Mouse (Mus musculus) embryo, embryonic 11 days (tissue): Measurements from ENCODE around the gene Asap2.
A peak's percentile ranks its signal among the peaks of the same experiment; 100 is the strongest.

Source experiments
- DNase-seq: peaks from one replicate; pipeline ENCODE4 v3.0.0-alpha.2; 2015

Gene Asap2

DNA sequence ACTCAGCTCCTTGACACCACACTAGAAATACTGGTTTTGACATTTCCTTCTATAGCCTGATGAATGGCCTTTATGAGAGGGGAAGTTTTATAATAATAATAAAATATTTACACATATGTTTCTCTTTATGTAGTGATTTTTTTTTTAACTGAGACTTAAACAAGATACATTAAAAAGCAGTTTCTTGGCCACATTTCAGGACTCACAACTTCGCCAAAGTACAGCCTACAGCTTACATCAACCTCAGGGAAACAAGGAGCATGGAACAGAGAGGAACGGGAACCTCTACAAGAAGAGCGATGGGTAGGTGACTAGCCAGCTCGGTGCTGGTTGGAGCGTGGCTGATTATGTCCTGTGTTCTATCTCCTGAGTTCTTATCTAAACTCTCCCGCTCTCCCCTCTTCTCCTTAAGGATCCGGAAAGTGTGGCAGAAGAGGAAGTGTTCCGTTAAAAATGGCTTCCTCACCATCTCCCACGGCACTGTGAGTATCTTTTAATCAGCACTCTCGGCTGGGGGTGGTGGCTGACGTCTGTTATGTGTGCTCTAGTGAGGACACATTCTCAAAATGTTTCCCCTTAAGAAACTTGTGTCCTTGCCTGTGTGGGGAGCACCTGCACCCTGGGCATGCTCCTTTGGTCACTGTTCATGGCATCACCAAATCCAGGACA, 227.7 kb downstream of the Asap2 start:
- DNase-seq = no peak

DNA sequence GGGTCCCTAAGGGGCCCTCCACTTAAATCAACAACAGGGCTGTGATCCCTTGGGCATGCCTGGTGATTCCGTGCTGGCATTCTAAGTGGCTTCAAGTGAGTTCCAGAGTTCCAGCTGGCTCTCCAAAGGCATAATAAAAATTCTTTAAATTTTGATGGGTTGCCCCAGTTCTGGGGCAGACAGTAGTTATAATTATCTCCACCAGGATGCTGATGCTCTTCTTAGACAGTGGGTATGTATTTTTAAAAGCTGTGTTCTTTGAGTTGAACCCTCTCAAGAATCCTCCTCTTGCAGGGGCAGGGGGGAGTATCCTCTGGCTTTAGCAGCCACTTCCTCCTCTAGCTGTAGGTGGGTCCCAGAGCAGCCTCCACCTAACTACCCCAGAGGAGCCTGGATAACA, 230.3 kb downstream of the Asap2 start:
- no peak for DNase-seq

DNA sequence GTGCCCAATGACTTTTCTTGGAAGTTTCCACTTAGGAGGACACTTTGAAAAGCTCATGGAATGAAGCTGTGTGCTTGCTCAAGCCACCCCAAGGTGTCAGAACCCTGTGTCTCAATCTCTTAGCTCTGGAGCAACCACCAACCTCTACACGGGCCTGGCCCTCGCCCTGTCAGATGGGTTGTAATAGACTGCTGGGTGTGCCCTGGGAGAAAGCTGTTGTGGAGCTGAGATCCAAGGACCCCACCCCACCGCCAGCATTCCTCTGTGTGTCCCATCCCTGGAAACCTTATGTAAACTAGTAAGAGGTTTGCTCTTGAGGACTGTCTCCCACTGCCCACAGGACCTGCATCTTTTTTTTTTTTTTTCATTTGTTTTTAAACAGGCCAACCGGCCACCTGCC, 233.7 kb downstream of the Asap2 start:
- DNase-seq = no peak

DNA sequence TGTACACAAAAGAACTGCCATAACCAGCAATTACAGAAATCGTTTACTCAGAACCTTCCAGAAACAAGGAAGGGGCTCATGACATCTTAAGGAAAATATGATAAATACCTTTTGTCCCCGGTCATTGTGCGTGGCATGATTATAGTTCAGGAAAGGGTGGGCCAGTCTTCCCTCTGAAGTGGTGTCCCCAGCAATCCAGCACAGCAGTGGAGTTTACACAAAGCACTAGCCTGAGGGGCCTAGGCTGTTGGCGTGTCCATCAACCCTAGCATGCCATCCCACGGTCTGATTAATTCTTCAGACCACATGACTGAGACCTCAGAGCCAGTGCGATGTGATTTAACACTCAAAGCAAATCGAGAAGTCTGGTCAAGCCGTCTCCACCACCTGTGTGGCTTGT, 235.1 kb downstream of the Asap2 start:
- no peak for DNase-seq

DNA sequence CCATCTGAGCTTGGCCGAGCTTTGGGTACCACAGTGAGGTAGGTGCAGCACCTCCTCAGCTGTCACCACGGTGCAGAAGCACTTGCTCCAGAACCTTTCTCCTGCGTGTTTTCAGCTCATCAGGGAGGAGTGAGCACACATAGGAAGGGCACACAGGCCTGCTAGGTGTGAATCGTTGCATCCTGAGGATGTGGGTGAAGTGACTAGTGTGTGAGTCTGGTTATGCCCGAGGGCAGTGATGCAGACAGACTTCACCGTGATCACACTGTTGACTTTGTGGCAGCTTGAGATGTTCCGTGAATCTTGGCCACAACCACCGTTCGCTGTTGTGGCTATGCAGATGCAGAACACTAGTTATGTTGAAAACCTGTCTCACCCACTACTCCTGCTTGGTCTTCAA, 236.1 kb downstream of the Asap2 start:
- no peak for DNase-seq

DNA sequence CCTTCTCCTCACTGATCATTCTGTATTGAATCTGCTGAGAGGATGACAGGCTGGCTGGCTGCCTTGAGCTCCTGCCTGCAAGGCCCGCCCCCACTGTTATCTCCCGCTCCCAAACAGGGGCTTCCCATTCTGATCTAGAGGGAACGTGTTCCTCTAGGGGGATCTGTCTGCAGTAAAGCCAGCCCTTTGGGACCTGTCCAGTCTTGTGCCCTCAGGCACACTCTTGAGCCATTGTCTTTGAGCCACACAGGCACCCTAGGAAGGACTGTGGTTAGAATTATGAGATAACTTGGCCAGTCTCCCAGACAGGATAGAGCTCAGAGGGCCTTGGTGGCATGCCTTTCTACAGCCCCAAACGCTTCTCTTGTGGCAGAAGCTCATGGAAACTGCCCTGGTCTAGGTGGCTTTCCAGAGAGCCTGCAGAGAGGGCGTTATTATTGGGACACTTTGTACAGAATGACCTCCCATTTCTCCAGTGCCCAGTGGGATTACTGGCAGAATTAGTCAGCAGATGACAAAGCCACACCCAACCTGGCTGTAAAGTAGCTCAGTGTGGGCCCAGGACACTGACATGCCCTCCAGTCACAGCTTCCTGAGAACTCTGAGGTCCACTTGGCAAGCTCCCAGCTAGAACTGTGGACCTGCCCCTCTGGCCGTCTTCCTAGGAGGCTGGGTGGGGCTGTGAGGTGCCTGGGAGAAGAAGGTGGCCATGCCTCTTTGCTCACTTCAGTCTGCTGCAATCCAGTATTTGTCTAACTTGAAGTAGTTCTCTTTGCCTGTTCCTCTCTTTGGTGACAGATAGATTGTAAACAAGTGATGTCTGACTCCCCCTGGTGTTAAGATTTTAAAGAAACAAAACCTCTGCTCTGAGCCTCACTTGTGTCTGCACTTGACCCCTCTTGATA, 237.1 kb downstream of the Asap2 start:
- peak; percentile 35 for DNase-seq

DNA sequence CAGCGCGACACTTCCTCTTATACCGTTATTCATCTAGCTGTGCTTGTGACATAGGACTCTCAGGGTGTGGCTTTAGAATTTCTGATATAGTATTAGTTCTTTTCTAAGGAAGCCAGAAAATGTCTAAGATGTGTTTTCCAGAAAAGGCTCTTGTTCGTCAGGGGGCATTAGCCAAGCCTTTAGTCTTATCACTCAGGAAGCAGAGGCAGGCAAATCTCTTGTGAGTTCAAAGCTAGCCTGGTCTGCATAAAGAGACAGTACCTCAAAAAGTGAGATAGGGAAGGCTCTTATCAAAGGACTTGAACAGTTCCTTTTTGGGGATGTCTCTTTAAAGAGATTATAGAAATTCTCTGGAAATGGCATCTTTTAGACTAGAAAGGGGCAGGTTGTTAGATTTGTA, 238.4 kb downstream of the Asap2 start:
- no peak for DNase-seq

DNA sequence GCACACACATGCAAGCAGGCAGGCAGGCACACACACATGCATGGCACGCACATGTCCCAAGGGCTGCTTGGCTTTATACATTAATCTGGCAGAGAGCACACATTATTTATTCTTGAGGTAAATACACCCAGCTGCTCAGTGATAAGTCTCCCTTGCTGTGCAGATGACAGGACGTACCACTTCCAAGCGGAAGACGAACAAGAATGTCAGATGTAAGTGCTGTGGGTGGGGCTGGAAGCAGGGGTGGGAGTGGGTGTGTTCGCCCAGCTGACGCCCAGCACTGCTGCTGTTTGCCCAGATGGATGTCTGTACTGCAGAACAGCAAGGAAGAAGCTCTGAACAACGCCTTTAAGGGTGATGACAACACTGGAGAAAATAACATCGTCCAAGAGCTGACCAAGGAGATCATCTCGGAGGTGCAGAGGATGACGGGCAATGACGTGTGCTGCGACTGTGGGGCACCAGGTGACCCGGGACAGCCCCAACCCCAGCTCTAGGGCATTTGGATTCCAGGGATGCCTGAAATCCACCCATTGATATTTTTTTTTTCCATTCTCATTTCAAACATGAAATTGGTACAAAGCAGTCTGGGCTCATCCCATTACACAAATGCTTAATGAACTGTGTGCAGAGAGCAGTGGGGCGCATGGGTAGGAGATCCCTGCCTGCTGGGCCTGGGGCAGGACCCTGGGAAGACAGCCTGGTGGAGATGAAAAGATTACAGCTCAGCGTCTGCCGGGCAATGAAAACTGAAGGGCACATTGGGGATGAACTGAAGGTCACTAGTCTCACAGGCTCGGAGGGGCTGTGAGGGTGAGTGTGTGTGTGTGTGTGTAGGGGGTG, 239.0 kb downstream of the Asap2 start:
- no peak for DNase-seq

DNA sequence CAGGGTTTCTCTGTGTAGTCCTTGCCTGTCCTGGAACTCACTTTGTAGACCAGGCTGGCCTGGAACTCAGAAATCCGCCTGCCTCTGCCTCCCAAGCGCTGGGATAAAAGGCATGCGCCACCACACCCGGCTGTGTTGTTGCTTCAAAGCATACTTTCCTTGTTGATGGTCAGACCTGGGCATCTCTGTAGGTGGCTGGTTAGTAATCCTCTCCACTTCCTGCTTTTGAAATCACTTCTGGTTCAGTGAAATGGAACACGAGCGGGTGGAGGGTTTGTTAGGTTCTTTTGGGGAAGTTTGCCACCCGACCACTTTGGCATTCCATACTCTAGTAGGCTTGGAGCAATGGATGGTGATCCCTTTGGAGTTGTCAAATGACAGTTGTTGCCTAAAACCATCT, 243.5 kb downstream of the Asap2 start:
- DNase-seq = no peak

DNA sequence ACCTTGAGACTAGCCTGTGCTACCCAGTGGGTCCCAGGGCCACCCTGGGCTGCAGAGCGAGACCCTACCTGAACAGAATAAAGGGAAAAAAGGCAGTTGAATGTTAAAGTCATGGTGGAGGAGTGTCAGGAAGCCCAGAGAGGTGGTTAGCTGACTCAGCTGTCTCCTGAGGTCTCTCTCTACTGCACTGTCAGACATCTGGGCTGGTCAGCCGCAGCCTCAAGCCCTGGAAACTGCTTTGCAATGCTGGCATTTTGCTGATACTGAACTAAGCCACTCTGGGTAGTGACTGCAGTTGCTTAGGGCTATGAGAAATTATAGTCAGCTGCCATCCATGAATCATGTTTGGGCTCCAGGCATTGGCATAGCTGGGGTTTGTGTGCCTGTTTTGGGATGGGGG, 244.3 kb downstream of the Asap2 start:
- DNase-seq = no peak

DNA sequence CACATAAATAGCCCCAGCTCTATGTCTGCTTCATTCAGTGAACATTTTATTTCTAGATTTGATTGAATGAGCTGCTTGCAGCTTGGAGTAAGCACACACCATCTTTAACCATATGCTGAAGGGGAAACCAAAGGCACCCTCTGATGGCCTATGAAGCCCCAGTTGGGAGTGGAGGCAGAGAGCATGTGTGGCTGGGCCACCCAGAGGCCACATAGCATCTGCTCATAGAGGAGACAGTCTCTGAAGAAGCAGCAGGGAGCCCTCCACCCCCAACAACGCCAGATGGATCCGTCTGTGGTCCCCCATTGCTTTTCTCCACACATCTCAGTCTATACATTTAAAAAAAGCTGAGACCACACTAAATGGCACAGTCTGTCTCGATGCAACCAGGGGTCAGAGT, 251.7 kb downstream of the Asap2 start:
- DNase-seq = no peak

DNA sequence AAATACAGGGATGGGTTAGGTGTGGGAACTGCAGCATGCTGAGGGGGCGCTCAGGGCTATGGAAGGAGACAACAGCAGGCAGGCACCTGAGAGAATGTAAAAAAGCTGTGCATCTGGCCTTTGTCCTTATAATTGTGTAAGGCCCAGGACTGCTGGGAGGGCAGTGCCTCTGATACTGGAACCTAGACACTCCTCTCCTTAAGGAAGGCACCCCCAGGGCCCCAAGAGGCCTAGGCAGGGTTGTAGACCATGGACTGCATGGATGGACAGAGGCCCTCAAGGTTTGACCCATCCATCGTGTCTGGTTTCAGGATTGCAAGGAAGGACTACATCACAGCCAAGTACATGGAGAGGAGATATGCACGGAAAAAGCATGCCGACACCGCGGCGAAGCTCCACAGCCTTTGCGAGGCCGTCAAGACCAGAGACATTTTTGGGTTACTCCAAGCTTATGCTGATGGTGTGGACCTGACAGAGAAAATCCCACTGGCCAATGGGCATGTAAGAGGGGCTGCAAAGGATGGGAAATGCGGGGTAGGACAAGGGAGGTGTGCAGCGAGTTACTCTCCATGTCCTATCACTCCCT, 254.2 kb downstream of the Asap2 start:
- no peak for DNase-seq

DNA sequence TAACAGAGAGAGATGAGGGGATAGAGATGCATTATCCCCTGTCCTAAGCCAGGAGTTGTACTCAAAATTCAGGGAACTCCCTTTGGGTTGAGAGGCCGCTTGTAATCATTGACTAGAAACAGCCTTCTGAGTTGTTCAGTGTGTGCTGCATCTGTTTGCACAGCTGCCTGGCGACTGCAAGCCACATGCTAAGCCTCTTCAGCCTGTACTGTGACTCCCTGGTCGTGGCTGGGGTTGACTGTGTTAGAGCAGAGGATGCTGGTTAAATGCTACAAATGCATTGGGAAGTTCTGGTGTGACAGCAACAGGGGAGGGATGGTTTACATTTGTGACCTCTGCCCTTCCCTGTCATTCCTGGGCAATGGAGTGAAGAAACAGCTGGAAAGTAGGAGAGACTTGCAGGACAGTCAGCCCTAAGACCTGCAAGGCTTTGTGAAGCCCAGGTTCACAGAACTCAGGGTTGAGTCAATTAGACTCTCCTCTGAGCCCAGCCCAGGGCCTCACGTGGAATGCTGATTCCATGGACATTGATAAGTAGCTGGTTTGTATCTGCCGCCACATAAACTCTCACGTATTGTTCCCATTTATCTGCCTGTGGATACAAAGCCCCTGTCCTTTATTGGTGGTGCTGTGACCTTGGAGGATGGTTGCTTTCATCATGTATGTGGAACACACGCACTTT, 257.6 kb downstream of the Asap2 start:
- peak; percentile 12 for DNase-seq

DNA sequence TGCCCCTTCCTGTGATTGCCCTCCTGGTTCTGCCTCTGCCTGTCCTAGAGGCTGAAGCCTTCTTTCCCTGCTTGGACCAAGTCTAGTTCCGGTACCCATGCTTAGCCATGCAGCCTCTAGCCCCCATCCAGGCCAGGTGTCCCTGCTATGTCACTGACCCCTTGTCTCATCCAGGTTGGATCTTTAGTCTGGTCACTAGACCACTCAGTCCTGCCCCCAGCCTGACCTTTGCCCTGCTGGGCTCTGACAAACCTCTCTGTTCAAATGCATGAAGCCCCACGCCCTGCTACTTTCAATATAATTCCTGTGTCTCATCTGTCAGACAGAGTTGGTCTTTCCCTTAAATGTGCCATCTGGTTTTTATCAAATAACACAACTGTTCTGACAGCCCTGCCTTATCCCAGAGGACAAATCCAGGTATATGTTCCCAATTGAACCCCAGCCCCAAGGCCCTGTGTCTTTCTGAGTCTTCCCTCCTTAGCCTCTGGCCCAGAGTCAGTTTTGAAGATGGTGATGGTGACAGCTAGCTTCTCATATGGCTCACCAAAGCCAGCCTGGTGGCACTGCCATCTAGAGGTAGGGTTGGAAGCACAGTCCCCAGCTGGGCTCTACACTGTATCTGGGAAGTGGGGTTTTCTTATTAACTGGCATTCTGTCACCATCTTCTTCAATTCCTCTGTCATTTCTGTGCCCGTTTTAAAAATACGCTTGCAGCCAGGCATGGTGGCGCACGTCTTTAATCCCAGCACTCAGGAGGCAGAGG, 270.4 kb downstream of the Asap2 start:
- no peak for DNase-seq

DNA sequence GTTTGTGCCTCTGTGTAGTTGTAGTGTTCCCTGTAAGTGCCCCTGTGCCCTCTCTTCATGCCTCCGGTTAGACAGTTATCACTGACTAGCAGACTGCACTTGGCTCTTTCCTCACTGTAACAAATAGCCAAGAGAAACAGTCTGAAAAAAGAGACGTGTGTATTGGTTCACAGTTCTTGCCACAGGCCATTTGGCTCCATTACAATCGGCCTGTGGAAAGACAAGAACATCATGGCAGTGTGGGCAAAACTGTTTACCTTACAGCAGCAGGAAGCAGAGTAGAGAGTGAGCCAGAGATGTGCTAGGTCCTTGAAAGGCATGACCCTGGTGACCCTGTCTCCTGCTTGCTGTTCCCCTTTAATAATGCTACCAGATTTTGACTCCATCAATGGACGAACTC, 271.3 kb downstream of the Asap2 start:
- no peak for DNase-seq

DNA sequence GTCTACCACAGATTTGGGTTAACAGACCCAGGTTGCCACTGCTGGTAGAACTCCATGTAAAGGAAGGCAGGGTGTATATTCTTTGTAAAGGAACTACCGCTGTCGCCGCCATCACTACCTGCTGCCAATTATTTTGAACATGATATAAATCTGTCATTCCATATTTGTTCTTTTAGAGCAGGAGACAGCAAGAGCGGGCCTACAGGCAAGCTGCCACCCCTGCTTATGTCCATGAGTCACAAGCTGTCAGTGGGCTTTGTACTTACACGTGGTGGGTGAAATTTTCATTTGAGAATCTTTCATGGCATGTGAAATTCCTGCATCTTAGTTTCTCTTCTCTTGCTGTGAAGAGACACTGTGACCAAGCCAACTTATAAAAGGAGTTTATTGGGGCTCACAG, 273.0 kb downstream of the Asap2 start:
- no peak for DNase-seq

DNA sequence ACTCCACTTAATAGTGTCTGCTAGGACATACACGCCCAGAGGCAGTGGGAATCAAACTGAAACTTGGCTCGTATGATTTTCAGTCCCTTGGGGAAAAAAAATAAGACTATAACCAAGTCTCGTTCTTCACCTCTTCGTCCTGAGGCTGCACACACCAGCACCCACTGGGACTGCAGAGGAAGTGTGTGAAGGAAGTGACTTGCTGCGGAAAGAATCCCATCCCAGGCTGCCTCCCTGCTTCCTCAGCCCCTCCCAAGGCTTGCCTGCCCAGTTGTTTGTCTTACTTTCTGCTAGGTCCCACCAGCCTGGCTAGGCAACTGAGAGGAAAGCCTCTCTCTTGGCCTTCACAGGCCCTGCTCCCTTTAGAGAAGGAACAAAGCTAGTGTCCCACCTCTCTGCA, 274.0 kb downstream of the Asap2 start:
- no peak for DNase-seq

DNA sequence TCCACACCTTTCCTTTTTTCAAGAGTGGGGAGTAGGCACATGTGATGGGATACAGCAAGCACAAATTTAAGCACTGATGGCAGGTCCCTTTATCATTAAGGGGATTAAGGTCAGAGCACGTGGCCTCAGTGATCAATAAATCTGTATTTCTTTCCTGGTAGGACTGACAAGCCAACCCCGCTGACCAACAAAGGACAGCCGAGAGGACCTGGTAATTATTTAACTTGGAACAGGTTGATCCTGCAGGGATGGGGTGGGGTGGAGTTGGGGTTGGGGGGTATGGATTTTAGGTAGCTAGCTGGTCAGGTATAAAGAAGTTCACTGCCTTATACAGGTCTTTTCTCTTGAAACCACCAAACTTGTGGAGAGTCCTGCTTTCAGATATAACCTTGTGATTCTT, 274.7 kb downstream of the Asap2 start:
- DNase-seq = no peak

DNA sequence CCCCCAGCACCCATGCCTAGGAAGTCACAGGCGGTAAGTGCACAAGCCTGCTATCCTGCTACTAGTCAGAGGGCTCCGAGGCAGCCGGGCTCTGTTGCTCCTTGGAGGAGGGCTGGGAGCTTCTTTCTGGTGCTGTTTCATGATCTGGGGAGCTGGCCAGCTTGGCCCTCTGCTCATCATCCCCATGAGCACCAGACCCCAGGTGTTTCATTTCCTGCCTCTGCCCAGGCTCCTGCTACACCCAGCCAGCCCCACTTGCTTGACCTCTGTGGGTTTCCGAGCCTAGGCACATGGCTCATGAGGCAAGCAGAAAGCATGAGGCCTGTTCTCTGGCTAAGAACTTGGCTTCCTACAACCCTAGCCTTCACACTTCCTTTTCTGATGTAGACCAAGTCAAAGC, 275.2 kb downstream of the Asap2 start:
- no peak for DNase-seq

DNA sequence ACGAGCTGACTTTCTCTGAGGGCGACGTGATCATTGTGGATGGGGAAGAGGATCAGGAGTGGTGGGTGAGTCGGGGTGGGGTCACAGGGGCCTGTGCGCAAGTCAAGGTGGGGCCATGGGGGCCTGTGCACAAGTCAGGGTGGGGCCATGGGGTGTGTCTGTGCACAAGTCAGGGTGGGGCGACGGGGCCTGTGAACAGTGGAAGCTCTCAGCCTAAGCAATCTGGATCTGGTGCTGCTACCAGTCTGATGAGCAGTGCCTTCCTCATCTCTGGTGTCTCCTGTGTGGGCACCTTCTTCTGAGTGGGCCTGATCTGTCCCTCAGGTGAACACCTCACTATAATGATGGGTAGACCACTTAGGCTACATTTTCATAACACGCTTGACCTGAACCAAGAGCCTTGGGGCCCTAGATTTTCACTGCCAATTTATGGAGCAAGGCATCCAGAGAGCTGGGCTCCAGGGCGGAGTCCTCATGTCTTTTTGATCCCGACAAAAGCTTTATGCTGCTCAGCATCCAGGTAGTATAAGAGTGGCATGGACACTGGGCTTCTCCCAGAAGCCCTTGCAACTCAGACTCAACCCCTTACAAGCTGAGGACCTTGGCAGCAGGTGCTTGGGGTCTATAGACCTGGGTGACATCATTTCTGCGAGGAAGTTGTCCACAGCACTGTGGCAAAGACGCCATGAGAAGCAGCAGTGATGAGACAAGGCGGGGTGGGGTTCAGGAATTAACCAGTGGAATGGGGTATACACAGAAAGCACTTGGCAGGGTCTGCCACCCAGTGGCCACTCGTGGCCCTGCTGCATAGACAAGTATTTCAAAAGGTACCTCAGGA, 275.9 kb downstream of the Asap2 start:
- DNase-seq = peak; percentile 69

DNA sequence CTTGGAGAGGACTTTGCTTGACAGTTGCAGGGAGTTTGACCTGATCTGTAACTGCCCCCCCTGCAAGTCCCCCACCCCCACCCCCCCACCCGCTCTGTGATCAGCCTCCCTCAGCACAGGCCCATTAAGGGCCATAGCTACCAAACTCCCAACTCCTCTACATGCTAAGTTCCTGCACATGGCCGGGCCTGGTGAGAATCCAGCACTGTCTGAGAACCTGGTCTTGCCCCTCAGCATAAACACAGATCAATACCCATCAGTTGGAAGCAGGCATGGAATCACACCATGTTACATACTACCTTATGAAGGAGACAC, 276.5 kb downstream of the Asap2 start:
- DNase-seq = no peak
